Mouse (Mus musculus): ENCODE results near the gene Lrfn4.

The Lrfn4 gene

DNA sequence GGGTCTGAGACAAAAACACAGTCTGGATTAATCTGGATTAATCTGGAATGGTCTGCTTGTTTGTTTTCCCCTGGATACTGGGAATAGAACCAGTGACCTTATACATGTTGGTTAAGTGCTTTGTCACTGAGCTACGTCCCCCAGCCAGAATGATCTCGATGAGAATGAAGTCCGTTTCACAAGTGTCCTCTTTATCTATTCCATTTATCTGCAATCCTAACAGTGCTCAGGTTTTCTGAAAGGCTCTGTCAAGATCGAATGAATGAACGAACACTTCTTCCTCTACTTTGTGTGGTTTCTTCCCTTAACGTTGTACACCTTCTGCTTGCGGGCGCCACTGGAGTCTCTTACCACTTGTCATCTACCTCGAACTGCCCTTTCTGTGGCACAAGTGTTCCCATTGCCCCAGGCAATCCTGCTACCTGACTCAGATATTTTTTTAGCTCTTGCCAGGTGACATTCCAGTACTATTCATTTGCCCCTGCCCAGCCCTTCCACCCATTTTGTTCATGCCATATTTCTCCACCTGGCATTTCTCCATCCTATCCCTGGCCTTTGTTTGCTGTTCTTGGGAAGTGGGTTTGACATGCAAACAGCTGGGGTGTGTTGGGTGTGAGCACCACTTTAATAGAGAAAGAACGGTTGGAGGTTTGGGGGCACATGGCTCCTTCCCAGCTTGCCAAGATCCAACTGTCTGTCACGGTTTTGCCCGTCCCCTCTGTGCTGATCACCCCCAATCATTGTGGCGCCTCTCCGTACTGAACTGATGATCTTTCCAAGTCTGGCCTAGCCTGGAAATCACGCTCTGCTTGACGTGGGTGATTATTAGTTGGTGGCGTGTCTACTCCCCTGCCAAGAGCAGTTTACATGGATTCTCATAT lies 45.9 kb downstream of the Lrfn4 start:
- no peak for DNase-seq (ENCODE audit: low spot score in 2 of 2)

DNA sequence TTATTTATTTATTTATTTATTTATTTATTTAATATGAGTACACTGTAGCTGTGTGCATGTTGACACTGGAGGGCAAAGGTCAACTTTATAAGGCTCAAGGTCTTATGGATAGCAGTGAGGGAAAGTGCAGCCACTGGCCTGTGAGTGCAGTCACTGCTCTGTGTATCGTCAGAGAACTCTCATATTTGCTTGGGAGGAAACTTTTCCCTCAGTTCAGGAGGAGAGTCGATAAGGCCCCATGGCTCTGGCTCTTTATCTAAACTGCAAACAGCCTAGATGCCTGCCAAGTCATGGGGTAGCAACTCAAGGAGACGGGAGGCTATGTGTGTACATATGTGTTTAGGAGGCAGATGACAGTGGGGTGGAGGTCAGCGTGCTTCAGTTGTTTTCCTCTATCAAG lies 46.6 kb downstream of the Lrfn4 start:
- peak in 1 of 2 experiments; percentile 36 for DNase-seq (ENCODE audit: low spot score in 2 of 2)

DNA sequence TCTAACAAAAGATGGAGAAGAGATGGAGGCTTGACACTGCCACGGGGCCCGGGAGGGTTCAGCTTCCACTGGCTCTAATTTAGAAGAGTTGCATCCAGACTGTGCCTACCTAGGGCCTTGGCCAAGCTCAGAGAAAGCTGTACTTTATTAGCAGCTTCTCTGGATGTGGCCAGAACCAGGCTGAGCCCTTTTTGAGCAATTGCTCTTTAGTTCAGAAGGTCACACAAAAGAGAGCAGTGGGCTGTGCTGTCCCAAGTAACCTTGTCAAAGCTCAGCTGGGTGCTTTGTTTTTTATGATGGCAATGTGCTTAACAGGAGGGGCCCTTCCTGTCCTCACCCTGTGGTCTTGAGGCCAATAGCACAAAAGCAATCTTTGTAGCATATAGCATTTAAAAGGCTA lies 47.8 kb downstream of the Lrfn4 start:
- DNase-seq (ENCODE audit: low spot score in 2 of 2), result no peak

DNA sequence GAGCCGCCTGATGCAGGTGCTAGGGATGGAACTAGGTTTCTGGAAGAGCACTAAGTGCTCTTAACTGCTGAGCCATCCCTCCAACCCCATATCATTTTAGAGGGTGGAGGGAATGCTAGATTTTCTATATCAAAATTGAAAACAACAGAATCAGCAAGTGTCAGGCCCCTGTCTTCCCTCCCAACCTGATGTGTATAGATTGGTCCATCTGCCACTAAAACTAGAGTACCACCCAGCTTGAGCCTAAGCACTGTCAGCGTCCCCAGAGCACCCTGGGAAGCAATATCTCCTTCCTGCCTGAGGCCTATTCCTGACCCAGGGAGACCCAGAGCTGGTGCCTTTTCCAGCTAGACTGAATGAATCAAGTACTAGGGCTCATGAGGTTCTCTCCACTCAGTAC lies 48.6 kb downstream of the Lrfn4 start:
- no peak for DNase-seq (ENCODE audit: low spot score in 2 of 2)

DNA sequence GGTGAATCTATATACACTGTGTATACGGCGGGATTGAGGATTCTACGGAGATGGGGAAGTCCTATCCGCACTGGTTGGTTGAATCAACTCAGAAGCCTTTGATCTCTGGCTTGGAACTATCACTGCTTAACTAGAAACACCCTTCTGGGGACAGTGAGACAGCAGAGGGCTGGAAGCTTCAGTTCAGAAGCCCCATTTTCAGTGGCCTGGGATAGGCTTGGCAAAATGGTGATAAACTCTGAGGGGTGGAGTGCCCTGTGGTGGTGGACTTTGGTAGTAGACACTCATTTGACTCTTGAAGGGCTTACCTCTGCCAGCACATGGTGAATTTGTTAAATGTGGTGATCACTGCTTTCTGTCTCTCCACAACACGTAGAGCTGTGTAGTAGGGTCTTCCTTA lies 49.8 kb downstream of the Lrfn4 start:
- no peak for DNase-seq (ENCODE audit: low spot score in 2 of 2)

Data from spleen, postnatal 14 days (tissue).